Mouse (Mus musculus) CH12.LX (cell line): Measurements from ENCODE around the gene Dydc2. TPM values are rescaled to one million over a fixed set of nuclear protein-coding genes. Genes with fewer than 3 reads are reported as not detected.

ENCODE experiments used
- DNase-seq: peaks from one replicate; pipeline ENCODE4 v3.0.0-alpha.2; 2013; ENCODE audit errors: extremely low read depth
- H3K27ac ChIP-seq: 2 replicates; pipeline ENCODE4 v1.5.1; 2012; ENCODE audit warnings: low read depth, mild to moderate bottlenecking, control low read depth, moderate library complexity; ENCODE audit not compliant: insufficient read depth
- H3K27me3 ChIP-seq: replicated peaks from 2 replicates; pipeline ENCODE3; 2012; ENCODE audit warnings: inconsistent platforms
- H3K36me3 ChIP-seq, 2 experiments: replicated peaks in 1 of 2; 2 replicates each; pipeline versions ENCODE3 to v1.6.1; 2012; ENCODE audit warnings: inconsistent platforms in 1 of 2, low read length in 1 of 2, mild to moderate bottlenecking in 1 of 2, mixed read lengths in 1 of 2, moderate library complexity in 1 of 2; ENCODE audit not compliant: control insufficient read depth in 1 of 2, insufficient read depth in 1 of 2
- H3K4me1 ChIP-seq, 2 experiments: 2 replicates each; pipeline ENCODE4 v1.6.1; 2012; ENCODE audit warnings: inconsistent platforms in 1 of 2, moderate library complexity in 1 of 2; ENCODE audit not compliant: insufficient read depth in 2 of 2, control insufficient read depth in 1 of 2
- H3K4me2 ChIP-seq: 2 replicates; pipeline ENCODE4 v1.6.1; 2012; ENCODE audit warnings: low read depth, mild to moderate bottlenecking, control low read depth; ENCODE audit not compliant: poor library complexity, insufficient read depth, severe bottlenecking
- H3K4me3 ChIP-seq, 3 experiments: fragments of 150-350 bp in 1 of 3; sonication (generic) in 1 of 3; replicated peaks in 1 of 3; 2 replicates each; pipeline versions ENCODE3 to v1.5.1; 2011 to 2012; ENCODE audit warnings: low read depth in 2 of 3, low read length in 2 of 3, mild to moderate bottlenecking in 2 of 3, moderate library complexity in 2 of 3, control low read depth in 1 of 3, improper control_type of control experiment in 1 of 3, inconsistent platforms in 1 of 3, mixed read lengths in 1 of 3; ENCODE audit not compliant: poor library complexity in 1 of 3
- H3K79me2 ChIP-seq: replicated peaks from 2 replicates; pipeline ENCODE4 v1.6.1; 2012; ENCODE audit warnings: mild to moderate bottlenecking, moderate library complexity; ENCODE audit not compliant: control insufficient read depth, poor library complexity, insufficient read depth, severe bottlenecking; ENCODE audit errors: extremely low read depth
- H3K9ac ChIP-seq: 2 replicates; pipeline ENCODE4 v1.6.1; 2012; ENCODE audit warnings: low read depth, mild to moderate bottlenecking, control low read depth, moderate library complexity; ENCODE audit not compliant: insufficient read depth
- H3K9me3 ChIP-seq: replicated peaks from 2 replicates; pipeline ENCODE3; 2012; ENCODE audit warnings: low read length, inconsistent platforms, mixed read lengths
- BHLHE40 ChIP-seq: IDR thresholded peaks from 2 replicates; pipeline ENCODE4 v1.6.1; 2011; ENCODE audit warnings: mild to moderate bottlenecking, low read depth, low read length, improper control_type of control experiment
- CHD1 ChIP-seq: IDR thresholded peaks from 2 replicates; pipeline ENCODE4 v1.6.1; 2012; ENCODE audit warnings: low read depth, low read length, improper control_type of control experiment, inconsistent platforms
- CHD2 ChIP-seq: IDR thresholded peaks from 2 replicates; pipeline ENCODE4 v1.6.1; 2011; ENCODE audit warnings: low read length, improper control_type of control experiment
- CTCF ChIP-seq, 2 experiments: IDR thresholded peaks in 1 of 2; conservative IDR thresholded peaks in 1 of 2; 2 replicates each; pipeline ENCODE4 v1.5.1; 2011 to 2012; ENCODE audit warnings: low read depth in 2 of 2, low read length in 2 of 2, improper control_type of control experiment in 1 of 2, inconsistent platforms in 1 of 2, mild to moderate bottlenecking in 1 of 2, moderate library complexity in 1 of 2
- ELF1 ChIP-seq: IDR thresholded peaks from 2 replicates; pipeline ENCODE4 v1.6.1; 2014; ENCODE audit warnings: low read depth, mild to moderate bottlenecking, inconsistent platforms, low read length, improper control_type of control experiment
- EP300 ChIP-seq: IDR thresholded peaks from 2 replicates; pipeline ENCODE4 v1.6.1; 2011; ENCODE audit warnings: low read length, improper control_type of control experiment
- GABPA ChIP-seq: IDR thresholded peaks from 2 replicates; pipeline ENCODE4 v1.6.1; 2012; ENCODE audit warnings: low read depth, low read length, improper control_type of control experiment, inconsistent platforms; ENCODE audit not compliant: insufficient replicate concordance
- HCFC1 ChIP-seq: IDR thresholded peaks from 2 replicates; pipeline ENCODE4 v1.6.1; 2012; ENCODE audit warnings: low read depth, mild to moderate bottlenecking, inconsistent platforms, low read length, improper control_type of control experiment
- JUND ChIP-seq: conservative IDR thresholded peaks from 2 replicates; pipeline ENCODE4 v1.6.1; 2011; ENCODE audit warnings: low read depth, low read length, improper control_type of control experiment
- KAT2A ChIP-seq: IDR thresholded peaks from 2 replicates; pipeline ENCODE4 v1.6.1; 2012; ENCODE audit warnings: low read length, improper control_type of control experiment, inconsistent platforms; ENCODE audit not compliant: insufficient replicate concordance
- MAZ ChIP-seq: IDR thresholded peaks from 2 replicates; pipeline ENCODE4 v1.6.1; 2012; ENCODE audit warnings: low read depth, mild to moderate bottlenecking, inconsistent platforms, low read length, improper control_type of control experiment, moderate library complexity
- PAX5 ChIP-seq: IDR thresholded peaks from 2 replicates; pipeline ENCODE4 v1.6.1; 2012; ENCODE audit warnings: low read length, inconsistent platforms, mixed read lengths
- POLR2AphosphoS2 ChIP-seq: IDR thresholded peaks from 2 replicates; pipeline ENCODE4 v1.6.1; 2011; ENCODE audit warnings: low read depth, low read length, improper control_type of control experiment
- RAD21 ChIP-seq: IDR thresholded peaks from 2 replicates; pipeline ENCODE4 v1.6.1; 2011; ENCODE audit warnings: low read depth, mild to moderate bottlenecking, low read length, improper control_type of control experiment, moderate library complexity
- SIN3A ChIP-seq: IDR thresholded peaks from 2 replicates; pipeline ENCODE4 v1.6.1; 2012; ENCODE audit warnings: low read length, improper control_type of control experiment, inconsistent platforms
- SMC3 ChIP-seq: IDR thresholded peaks from 2 replicates; pipeline ENCODE4 v1.6.1; 2011; ENCODE audit warnings: low read depth, low read length, improper control_type of control experiment
- TBP ChIP-seq: conservative IDR thresholded peaks from 2 replicates; pipeline ENCODE4 v1.6.1; 2011; ENCODE audit warnings: low read depth, low read length, improper control_type of control experiment
- TCF12 ChIP-seq: IDR thresholded peaks from 2 replicates; pipeline ENCODE4 v1.6.1; 2014; ENCODE audit warnings: low read depth, mild to moderate bottlenecking, inconsistent platforms, low read length, improper control_type of control experiment
- USF1 ChIP-seq: IDR thresholded peaks from 2 replicates; pipeline ENCODE4 v1.6.1; 2014; ENCODE audit warnings: low read depth, mild to moderate bottlenecking, inconsistent platforms, low read length, improper control_type of control experiment
- ZC3H11A ChIP-seq: IDR thresholded peaks from 2 replicates; pipeline ENCODE4 v1.6.1; 2012; ENCODE audit warnings: low read depth, mild to moderate bottlenecking, inconsistent platforms, low read length, improper control_type of control experiment
- ZKSCAN1 ChIP-seq: IDR thresholded peaks from 2 replicates; pipeline ENCODE4 v1.6.1; 2012; ENCODE audit warnings: low read depth, inconsistent platforms, low read length, improper control_type of control experiment, borderline replicate concordance
- ZNF384 ChIP-seq: IDR thresholded peaks from 2 replicates; pipeline ENCODE4 v1.6.1; 2012; ENCODE audit warnings: low read depth, low read length, improper control_type of control experiment, inconsistent platforms
- dilution Hi-C: fragments of 300-500 bp; cut with MboI; formaldehyde crosslinking; loops from 2 replicates; pipeline ENCODE4 v1.14.3; 2020; ENCODE audit warnings: low sequenced_read_pairs; ENCODE audit not compliant: extremely low pct_unique_long_range_greater_than_20kb, extremely low pct_ligation_motif_present
- in situ Hi-C: fragments of 300-500 bp; cut with MboI; formaldehyde crosslinking; loops from 3 replicates; pipeline ENCODE4 v1.14.3; 2019; ENCODE audit warnings: low sequenced_read_pairs, low pct_ligation_motif_present, low pct_unique_long_range_greater_than_20kb, mixed read lengths
- polyA plus RNA-seq: library from polyadenylated mRNA; unstranded; fragments of >175 nt; gene quantifications from 2 replicates; pipeline ENCODE4 v1.2.1, GENCODE M21; 2012; ENCODE audit warnings: low read depth; ENCODE audit not compliant: insufficient read length
- total RNA-seq, 2 experiments: library from RNA; depleted of rRNA; stranded (reverse); fragments of 300-350 nt in 1 of 2; fragments of >200 nt in 1 of 2; gene quantifications; 2 replicates each; pipeline ENCODE4 v1.2.3; 2012 to 2014

Gene Dydc2
- total and polyA plus RNA-seq, 3 experiments = 0.67 TPM; not detected in 2

- no peaks in the 10 kb centered on the region for H3K36me3 ChIP-seq
- TF ChIP-seq CHD2 (no peak), KAT2A (no peak)
- H3K79me2 ChIP-seq = no peaks in the 10 kb centered on the region
- H3K27me3 ChIP-seq = no peaks in the 10 kb centered on the region
- in situ Hi-C loops = loop anchor here (10.0 kb wide), 1 partner anchor 68 kb away; no protein-coding TSS in a partner anchor
- no peak overlapping the region for H3K27ac ChIP-seq
- no peak for DNase-seq
- no peaks in the 10 kb centered on the region for H3K9me3 ChIP-seq
- H3K4me1 ChIP-seq = no peaks in the 10 kb centered on the region
- dilution Hi-C loops = no loop called here
- H3K4me3 ChIP-seq = no peak overlapping the region
- no peak overlapping the region for H3K4me2 ChIP-seq
- H3K9ac ChIP-seq = no peak overlapping the region
Measured at GRCm38 (mm10) chr14:41096296-41096860, 27.4 kb upstream of the Dydc2 start.

DNA sequence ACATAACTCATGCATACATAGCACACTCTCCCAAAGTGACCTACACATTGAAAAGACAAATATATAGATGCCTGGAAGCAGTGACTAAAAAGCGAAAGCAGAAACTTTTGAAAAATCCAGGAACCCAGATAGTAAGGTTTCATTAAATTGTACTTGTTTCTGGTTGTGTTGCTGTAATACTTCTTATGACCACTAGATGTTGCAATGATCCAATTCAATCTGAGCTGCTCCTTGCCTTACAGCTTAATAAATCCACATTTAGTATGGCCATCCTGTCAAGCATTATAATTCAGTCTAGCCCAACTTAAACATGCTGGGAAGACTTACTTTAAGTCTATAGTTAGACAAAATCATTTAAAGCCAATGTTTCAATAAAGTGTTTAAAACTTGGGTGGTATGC, 25.1 kb upstream of the Dydc2 start:
- H3K36me3 ChIP-seq = no peaks in the 10 kb centered on the region
- H3K27ac ChIP-seq = no peak overlapping the region
- no peaks in the 10 kb centered on the region for H3K9me3 ChIP-seq
- in situ Hi-C loops (loop anchor here (5.0 to 10.0 kb wide), 2 partner anchors 33 to 71 kb away; no protein-coding TSS in a partner anchor), dilution Hi-C loops (no loop called here)
- no peak overlapping the region for H3K4me3 ChIP-seq
- H3K4me2 ChIP-seq = no peak overlapping the region
- H3K4me1 ChIP-seq = peaks cover 0 to 12% of the 10 kb centered on the region in 2 experiments; a peak in 2 of 4 replicates
- TF ChIP-seq KAT2A (no peak), TBP (no peak), ZC3H11A (no peak), CTCF (conservative IDR thresholded peaks at IDR 0.05 in 1 of 2, IDR thresholded peaks at IDR 0.05 in 1 of 2; ENCODE audit: low read depth in 2 of 2, low read length in 2 of 2) (peak; percentile 82 to 90; a peak in 3 of 4 replicates), POLR2AphosphoS2 (no peak), RAD21 (peak; percentile 84), SIN3A (no peak), CHD2 (no peak), JUND (no peak), HCFC1 (no peak), MAZ (no peak), ELF1 (no peak), USF1 (no peak), TCF12 (no peak), EP300 (no peak), ZNF384 (no peak), ZKSCAN1 (no peak), PAX5 (no peak), CHD1 (no peak), SMC3 (peak; percentile 65), GABPA (no peak), BHLHE40 (no peak)
- H3K79me2 ChIP-seq = no peaks in the 10 kb centered on the region
- H3K9ac ChIP-seq = no peak overlapping the region
- DNase-seq = peak; percentile 33
- H3K27me3 ChIP-seq = no peaks in the 10 kb centered on the region
